Mouse (Mus musculus) cerebellum, adult 8-10 months (tissue): ENCODE measurements around the gene Asap2.

Experiments
- DNase-seq: peaks from one replicate; pipeline ENCODE4 v3.0.0; 2022

Asap2 gene

GRCm38 (mm10) chr12:21168149-21168548, 177.9 kb downstream of the Asap2 start:
- DNase-seq = no peak

DNA sequence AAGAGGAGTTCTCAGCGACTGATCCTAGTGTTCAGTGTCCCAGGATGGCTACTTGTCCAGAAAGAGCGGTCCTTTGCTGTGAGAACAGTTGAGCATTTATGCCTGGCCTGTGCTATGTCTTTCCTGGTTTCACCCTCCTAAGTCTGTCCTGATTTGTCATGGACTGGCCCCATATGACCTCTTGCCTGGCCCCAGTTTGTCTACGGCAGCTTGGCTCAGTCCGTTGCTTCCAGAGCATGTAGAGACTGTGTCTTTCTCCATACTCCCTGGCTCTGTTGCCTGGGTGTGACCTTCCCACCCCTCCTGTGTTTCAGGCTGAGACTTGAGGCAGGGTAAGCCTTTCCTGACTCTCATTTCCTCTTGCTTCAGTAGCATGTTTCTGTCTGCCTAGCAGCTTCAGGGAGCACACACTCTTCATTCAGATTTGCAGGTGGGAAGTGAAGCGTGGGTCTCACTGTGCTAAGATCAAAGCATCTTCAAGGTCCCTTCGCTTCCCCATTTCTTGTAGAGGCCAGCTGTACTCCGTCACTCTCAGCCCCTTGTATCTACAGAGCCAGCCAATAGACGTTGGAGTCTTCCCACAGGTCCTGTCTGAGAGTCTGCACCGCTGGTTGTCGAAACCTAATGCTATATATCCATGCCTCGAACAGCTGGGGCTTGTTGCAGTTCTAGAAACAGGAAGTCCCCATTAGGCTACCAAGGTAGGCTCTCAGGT, 181.7 kb downstream of the Asap2 start:
- no peak for DNase-seq

GRCm38 (mm10) chr12:21173847-21174412, 183.7 kb downstream of the Asap2 start:
- DNase-seq = no peak

GRCm38 (mm10) chr12:21176399-21176798, 186.1 kb downstream of the Asap2 start:
- DNase-seq = no peak

GRCm38 (mm10) chr12:21177123-21177698, 187.0 kb downstream of the Asap2 start:
- no peak for DNase-seq

DNA sequence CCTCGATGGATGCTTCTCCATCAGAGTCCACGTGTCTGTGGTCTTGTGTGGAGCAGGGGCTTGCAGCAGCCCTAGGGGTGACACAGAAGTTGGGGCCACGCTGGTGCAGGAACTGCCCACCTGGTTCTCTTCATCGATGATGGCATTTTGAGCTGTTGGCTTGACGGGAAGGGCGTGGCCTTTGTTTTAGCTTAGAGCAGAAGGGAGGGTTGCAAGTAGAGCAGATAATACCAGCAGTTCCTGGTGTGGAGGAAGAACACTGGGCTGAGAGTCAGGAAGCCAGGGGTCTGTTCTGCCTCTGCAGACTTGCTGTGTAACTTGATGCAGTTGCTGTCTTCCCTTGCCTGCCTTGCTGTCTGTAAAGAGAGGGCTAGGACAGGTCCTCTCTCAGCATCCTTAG, 189.8 kb downstream of the Asap2 start:
- no peak for DNase-seq

DNA sequence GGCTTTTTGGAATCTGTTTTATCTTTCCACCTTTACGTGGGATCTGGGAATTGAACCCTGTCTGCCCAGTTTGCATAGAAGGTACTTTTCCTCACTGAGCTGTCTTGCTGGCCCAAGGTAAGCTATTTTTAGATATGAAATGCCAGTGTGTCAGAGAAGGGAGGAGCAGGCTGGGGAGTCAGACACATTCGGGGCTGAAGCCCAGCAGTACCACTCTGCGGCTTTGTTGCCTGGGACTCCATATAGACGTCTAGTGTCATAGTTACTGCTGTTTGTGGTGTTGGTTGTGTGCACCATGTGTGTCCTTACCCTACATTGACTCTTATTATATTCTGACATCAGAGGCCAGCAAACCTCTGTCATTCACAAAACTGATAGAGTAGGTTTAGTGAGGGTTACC, 192.5 kb downstream of the Asap2 start:
- DNase-seq = no peak

- no peak for DNase-seq
These were observed 193.1 kb downstream of the Asap2 start for GRCm38 (mm10) chr12:21183321-21183720.

DNA sequence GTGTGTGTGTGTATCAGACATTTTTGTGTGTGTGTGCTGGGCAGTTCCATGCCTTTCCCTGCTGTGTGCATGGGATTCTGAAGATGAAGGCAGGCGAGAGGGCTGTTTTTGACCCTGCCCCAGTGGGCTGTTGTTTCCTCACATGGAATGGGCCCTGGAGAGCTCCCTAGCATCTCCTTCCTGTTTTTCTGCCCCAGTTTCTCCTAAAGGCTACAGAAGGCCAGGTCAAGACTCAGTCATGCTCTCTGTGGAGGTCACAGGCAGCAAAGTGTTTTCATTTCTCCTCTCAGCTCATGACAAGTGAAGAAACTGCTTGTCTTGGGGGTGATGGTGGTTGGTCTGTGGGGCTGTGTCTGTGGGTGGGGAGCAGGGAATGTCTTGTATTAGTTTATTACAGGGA, 195.9 kb downstream of the Asap2 start:
- DNase-seq = no peak

DNA sequence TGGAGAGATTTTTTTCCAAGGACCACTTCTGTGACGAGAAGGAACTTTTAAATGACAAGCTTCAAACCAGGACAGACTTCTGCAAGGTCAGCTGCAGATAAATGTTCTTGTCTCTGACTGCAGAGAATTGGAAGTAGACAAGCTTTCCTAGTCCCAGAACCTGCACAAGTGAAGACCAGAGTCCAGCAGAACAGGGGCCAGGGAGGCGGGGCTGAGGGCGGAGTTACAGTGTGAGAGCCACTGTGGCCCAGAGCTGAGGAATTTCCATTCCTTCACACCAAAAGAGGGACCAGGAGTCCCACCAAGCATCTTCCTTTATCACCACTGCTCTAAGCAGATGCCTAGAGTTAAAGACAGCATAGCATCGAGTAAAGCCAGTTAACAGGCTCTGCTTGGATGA, 198.6 kb downstream of the Asap2 start:
- no peak for DNase-seq

DNA sequence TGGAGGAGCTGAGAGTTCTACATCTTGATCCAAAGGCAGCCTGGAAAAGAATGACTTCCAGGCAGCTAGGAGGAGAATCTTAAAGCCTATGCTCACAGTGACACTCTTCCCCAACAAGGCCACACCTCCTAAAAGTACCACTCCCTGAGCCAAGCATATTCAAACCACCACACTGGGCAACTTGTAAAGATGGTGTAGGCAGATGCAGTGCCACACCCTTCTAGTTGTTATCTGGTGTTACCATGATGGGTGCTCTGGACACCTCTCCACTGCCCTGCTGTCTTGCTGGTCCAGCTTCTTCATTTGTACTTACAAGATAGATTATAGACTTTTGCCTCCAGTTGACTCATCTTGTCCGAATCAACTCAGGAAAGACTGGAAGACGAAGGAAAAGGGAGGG, 201.3 kb downstream of the Asap2 start:
- DNase-seq = no peak

DNA sequence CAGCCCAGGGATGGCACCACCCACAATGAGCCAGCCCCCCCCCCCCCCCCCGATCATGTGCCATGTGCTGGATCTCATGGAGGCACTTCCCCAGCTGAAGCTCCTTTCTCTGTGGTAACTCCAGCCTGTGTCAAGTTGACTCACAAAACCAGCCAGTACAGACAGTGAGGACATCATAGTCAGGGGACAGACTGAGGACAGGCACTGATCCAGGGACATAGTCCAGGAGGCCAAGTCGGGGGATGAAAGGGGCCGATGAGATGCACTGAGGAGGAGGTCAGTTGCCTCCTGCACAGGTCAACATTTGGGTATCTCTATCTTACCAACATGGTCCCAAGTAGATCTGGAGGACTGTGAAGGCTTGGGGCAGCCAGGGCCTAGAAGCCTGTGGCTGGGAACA, 205.2 kb downstream of the Asap2 start:
- DNase-seq = no peak

DNA sequence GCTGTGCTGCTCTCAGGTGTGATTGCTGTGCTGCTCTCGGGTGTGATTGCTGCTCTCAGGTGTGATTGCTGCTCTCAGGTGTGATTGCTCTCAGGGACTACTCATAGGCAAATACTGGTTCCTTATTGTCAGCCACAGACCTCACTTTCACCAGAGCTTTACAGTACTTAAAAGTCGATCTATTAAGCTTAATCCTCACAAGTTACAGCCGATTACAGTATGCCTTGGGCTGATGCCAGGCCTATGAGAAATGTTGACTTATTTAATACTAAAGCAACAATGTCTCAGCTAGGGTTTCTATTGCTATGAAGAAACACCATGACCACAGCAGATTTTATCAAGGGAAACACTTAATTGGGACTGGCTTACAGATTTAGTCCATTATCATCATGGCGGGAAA, 206.2 kb downstream of the Asap2 start:
- DNase-seq = no peak

DNA sequence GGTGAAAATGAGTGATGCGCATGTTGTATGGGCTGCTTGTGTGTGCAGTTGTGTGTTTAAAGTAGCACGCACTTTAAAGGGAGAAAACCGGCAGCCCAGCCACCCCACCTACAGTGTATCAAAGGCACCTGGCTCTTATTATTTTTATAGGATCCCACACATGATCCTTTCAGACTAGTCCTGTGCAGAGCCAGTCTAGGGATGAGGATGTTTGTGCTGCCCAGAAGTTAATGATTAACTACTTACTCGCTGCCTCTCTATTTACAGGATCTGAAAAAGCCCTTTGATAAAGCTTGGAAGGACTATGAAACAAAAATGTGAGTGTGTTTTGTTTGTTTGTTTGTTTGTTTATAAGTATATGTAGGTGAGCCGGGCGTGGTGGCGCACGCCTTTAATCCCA, 210.4 kb downstream of the Asap2 start:
- DNase-seq = no peak

DNA sequence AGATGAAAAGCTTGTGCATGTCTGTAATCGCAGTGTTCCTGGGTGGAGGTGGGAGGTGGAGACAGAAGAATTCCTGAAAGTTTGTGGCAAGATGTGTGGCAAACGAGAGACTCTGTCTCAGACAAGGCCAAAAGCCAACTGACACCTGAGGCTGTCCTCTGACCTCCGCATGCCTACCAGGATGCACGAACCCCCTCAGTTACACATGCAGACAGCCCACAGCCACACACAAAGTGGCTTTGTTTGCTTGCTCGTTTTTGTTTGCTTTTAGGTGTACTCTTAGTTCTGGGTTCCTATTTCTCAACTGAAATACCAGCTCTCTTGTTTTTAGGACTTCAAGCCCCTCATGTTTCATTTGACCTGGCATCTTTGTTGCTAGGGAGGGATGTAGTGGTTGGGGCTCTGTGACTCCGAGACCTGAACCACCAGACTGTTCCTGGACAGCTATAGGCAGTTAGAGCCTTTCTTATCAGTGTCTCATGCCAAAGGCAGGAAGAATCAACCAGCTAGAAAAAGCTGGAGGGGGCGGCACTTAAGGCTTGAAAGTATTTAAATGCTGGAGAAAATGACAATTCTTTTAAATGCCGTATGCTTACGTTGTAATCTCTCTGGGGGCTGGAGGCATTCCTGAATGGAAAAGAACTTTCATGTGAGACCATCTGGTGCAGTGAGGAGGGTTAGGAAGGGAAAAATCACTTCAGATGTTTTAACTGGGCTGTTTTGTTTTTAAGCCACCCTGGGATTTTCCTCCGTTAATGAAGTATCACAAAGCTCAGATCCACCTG, 211.4 kb downstream of the Asap2 start:
- DNase-seq = no peak

GRCm38 (mm10) chr12:21204701-21205312, 214.5 kb downstream of the Asap2 start:
- no peak for DNase-seq

DNA sequence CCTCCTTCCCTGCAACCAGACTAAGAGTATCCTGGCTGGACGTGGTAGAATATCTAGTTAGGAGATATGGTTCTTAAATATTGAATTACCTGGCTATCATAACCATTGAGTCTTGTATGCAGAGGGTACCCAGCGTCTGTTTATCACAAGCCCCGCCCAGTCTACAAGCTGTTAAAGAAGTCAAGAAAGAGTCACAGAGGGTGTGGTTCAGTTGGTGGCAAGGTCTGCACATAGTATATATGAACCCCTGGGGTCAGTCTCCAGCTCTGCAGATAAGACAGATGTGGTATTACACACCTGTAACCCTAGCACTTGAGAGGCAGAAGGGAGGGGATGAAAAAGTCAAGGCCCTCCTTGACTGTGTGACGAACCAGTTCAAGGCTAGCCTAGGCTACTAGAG, 215.5 kb downstream of the Asap2 start:
- no peak for DNase-seq

- no peak for DNase-seq
These were observed 217.2 kb downstream of the Asap2 start for GRCm38 (mm10) chr12:21207422-21207821.

DNA sequence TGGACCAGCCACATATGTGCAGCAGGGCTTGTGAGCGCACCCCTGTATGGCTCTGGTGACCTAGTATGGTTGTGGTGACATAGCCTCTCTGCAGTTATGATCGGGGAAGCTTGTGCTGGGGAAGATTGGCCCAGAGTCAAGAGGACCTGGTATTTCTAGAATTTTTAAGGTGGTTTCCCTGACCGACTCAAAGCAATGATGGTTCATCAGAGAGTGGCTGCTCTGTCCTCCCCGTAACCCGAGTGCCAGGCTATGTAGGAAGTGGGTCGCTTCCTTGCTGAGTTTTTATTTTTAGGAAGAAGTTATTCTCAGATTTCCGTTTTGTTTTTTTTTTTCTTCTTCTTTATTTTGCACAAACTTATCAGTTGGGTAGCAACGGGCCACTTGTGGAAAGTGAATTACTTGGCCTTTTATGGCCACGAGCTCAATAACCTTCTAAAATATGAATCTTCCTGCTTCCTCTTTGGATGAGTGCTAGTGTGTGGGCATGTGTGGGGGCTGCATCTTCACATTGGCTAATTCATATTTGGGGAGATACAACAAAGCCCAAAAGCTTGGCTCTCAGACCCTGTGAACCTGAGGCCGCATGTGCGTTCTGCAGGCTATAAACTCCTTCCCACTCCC, 218.0 kb downstream of the Asap2 start:
- DNase-seq = no peak

DNA sequence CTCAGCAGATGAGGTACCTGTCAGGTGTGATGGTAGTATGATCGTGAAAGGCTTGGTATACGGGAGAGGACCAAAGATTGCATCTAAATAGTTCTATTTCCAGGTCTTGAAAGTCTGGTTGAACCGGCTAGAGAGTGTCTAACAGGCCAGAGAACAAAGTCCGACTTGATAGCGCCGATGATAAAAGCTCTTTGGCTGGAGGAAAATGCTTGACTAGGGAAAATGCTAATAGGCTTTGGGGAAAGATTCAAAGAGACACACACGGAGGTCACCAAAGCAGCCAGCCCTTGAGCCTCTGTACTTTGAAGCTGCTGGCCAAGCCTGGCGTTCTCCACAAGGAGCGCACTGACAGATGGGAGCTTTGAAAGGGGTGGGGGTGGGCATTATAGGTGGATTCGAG, 219.0 kb downstream of the Asap2 start:
- no peak for DNase-seq

DNA sequence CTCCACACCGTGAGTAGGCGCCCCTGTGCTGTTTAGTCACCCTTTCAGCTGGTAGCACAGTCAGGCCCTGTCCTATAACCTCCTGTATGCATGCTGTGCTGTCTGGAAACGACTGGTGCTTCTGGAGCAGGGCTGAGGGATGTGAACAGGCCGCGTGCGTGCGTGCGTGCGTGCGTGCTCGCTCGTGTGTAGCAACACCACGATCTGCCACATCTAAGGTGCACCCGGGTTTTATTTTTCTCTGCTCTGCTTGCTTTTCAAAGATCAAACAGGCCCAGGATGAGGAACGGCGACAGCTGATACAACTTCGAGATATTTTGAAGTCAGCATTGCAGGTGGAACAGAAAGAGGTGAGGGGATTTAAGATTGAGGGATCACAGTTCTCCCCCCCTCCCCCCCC, 222.6 kb downstream of the Asap2 start:
- DNase-seq = no peak

GRCm38 (mm10) chr12:21214551-21215165, 224.4 kb downstream of the Asap2 start:
- DNase-seq = no peak
